In genomic region chr4:141664799-141665198, GRCm38 (mm10) we compare ENCODE assay signal across 8 mouse cellular contexts. TPM values are rescaled to one million over a fixed set of nuclear protein-coding genes. Genes with fewer than 3 reads are reported as not detected.
DNase-seq lines count a peak whose midpoint lies in the region; ATAC-seq and TF ChIP-seq lines count a peak whose summit lies in the region.

TSS of gene Plekhm2 (minus strand) at chr4:141664899.

- H3K79me2 ChIP-seq in heart, adult 2 months (replicated peaks; ENCODE audit: control insufficient read depth, insufficient read depth, low read length): peaks cover 5% of the 10 kb centered on the region

- ATAC-seq in intestine, postnatal 0 days: 0 out of 2 replicates have a peak, but pooled peaks have one; percentile 2
- 0 out of 2 replicates have a peak, but pooled peaks have one; percentile 4 for ATAC-seq in midbrain, embryonic 12.5 days (ENCODE audit: low FRiP score, low read depth)
- ATAC-seq in megakaryocyte progenitor cell, adult 5-6 weeks (replicated peaks; ENCODE audit: poor library complexity): no peak

- H3K4me2 ChIP-seq in intestine, postnatal 0 days (replicated peaks; ENCODE audit: low read depth): peak within 1 kb of the TSS; percentile 78
- peak within 1 kb of the TSS; percentile 89 for H3K4me2 ChIP-seq in midbrain, embryonic 12.5 days (replicated peaks)

- no peaks in the 10 kb centered on the region for H3K9me3 ChIP-seq in intestine, postnatal 0 days (ENCODE audit: control insufficient read depth)
- no peaks in the 10 kb centered on the region for H3K9me3 ChIP-seq in midbrain, embryonic 12.5 days

- TF ChIP-seq EP300 in heart, adult 2 months (IDR thresholded peaks at IDR 0.05; ENCODE audit: insufficient read depth, low read depth, low read length): no peak

- H3K27me3 ChIP-seq in heart, adult 2 months (ENCODE audit: control insufficient read depth, insufficient read depth, low read length): no peaks in the 10 kb centered on the region
- no peaks in the 10 kb centered on the region for H3K27me3 ChIP-seq in intestine, postnatal 0 days (replicated peaks; ENCODE audit: control insufficient read depth, insufficient read depth, low read length)
- no peaks in the 10 kb centered on the region for H3K27me3 ChIP-seq in midbrain, embryonic 12.5 days

- 63% methylated on average over 8 of the region's 8 CpGs for WGBS in heart, adult 2 months
- 69% methylated on average over 8 of the region's 8 CpGs for WGBS in intestine, postnatal 0 days
- WGBS in midbrain, embryonic 12.5 days: 74% methylated on average over 8 of the region's 8 CpGs

- peaks cover 5% of the 10 kb centered on the region for H3K36me3 ChIP-seq in heart, adult 2 months (ENCODE audit: control insufficient read depth, insufficient read depth, low read length)
- no peaks in the 10 kb centered on the region; the same call in 1 of the 2 replicates for H3K36me3 ChIP-seq in intestine, postnatal 0 days (ENCODE audit: control insufficient read depth, insufficient read depth)
- H3K36me3 ChIP-seq in midbrain, embryonic 12.5 days: peaks cover 10% of the 10 kb centered on the region

- H3K4me1 ChIP-seq in heart, adult 2 months (ENCODE audit: control insufficient read depth, insufficient read depth, low read length): peaks cover 7% of the 10 kb centered on the region
- H3K4me1 ChIP-seq in intestine, postnatal 0 days (replicated peaks; ENCODE audit: control insufficient read depth, insufficient read depth, low read length): peaks cover 4% of the 10 kb centered on the region; the same call in 1 of the 2 replicates
- peaks cover 17% of the 10 kb centered on the region for H3K4me1 ChIP-seq in midbrain, embryonic 12.5 days

- intact Hi-C loops in heart, adult 2 months (cut with DNase I): loop anchor here (2.0 kb wide), 1 partner anchor 18 kb away; no protein-coding TSS in a partner anchor
- intact Hi-C loops in gastrocnemius, postnatal 36 days (cut with DNase I): no loop called here

- H3K27ac ChIP-seq in heart, adult 2 months: peak within 1 kb of the TSS; percentile 95
- H3K27ac ChIP-seq in intestine, postnatal 0 days (ENCODE audit: low read depth, low read length): peak within 1 kb of the TSS; percentile 78
- H3K27ac ChIP-seq in midbrain, embryonic 12.5 days (replicated peaks): peak within 1 kb of the TSS; percentile 64

- no peak for TF ChIP-seq POLR2A in heart, adult 2 months (IDR thresholded peaks at IDR 0.05; ENCODE audit: insufficient read depth, low read depth, low read length)

- H3K9ac ChIP-seq in heart, adult 2 months (ENCODE audit: low read depth, low read length): peak within 1 kb of the TSS; percentile 79
- peak within 1 kb of the TSS; percentile 91 for H3K9ac ChIP-seq in intestine, postnatal 0 days (ENCODE audit: low read depth, low read length)
- peak within 1 kb of the TSS; percentile 86 for H3K9ac ChIP-seq in midbrain, embryonic 12.5 days (replicated peaks)

- H3K4me3 ChIP-seq in heart, adult 2 months: peak within 1 kb of the TSS; percentile 73
- peak within 1 kb of the TSS; percentile 65 for H3K4me3 ChIP-seq in intestine, postnatal 0 days (ENCODE audit: low read depth, low read length)
- H3K4me3 ChIP-seq in midbrain, embryonic 12.5 days: peak within 1 kb of the TSS; percentile 79

- DNase-seq in heart, adult 2 months: no peak
- DNase-seq in heart, adult 11 months: no peak
- no peak for DNase-seq in adrenal gland, postnatal 25 days
- no peak for DNase-seq in gastrocnemius, postnatal 36 days
- DNase-seq in MN1 (ENCODE audit: low spot score): no peak

- TF ChIP-seq CTCF in heart, adult 2 months (IDR thresholded peaks at IDR 0.05): no peak
- TF ChIP-seq CTCF in intestine, postnatal 0 days (IDR thresholded peaks at IDR 0.05; ENCODE audit: low read depth): no peak

RNA-seq across cellular contexts. Expression of gene Plekhm2, which starts in this region (rescaled TPM):
- 100 to 1,000 TPM in 1 of 2 experiments, 10 to 100 TPM in 1; 95.2 to 126 TPM for total RNA-seq in heart, adult 2 months (2021)
- polyA plus RNA-seq in heart, adult 2 months (2012; rRNA removed): 111 and 144 TPM in 2 replicates
- 54.7 and 61.0 TPM in 2 replicates for total RNA-seq in adrenal gland, postnatal 25 days (2021)
- 10 to 100 TPM; 23.6 to 30.5 TPM for total RNA-seq in gastrocnemius, postnatal 36 days (2021)
- polyA plus RNA-seq in intestine, postnatal 0 days (2015; fragmentation: Nextera tagmentation; extraction: Ambion mirVana): 3.1 and 6.0 TPM in 2 replicates
- polyA plus RNA-seq in midbrain, embryonic 12.5 days (2016; fragmentation: Nextera tagmentation; extraction: Ambion mirVana): 6.1 and 7.6 TPM in 2 replicates
- 7.2 and 12.8 TPM in 2 replicates for total RNA-seq in megakaryocyte progenitor cell, adult 5-6 weeks (2015)
- total RNA-seq in megakaryocyte progenitor cell, adult 5-6 weeks (2017): 9.8 and 11.0 TPM in 2 replicates

Comparison
In these comparisons a context has a peak if more than half of its experiments do, and no peak if none do; other contexts are left out.
1. RNA of gene Plekhm2 (polyA plus RNA-seq): 111 to 144 TPM in heart, adult 2 months; 6.1 to 7.6 TPM in midbrain, embryonic 12.5 days and 3.1 to 6.0 TPM in intestine, postnatal 0 days; every median in the first group is over 10 times any median in the second.
2. Peak in every context shown above with its lines, with median percentiles within 50 percentile points of each other: H3K27ac ChIP-seq, H3K4me3 ChIP-seq and H3K9ac ChIP-seq.